Mouse (Mus musculus): Measurements from ENCODE around the gene Mtf2. TPM values are rescaled to one million over a fixed set of nuclear protein-coding genes. Genes with fewer than 3 reads are reported as not detected.
"Not testable (repeated sequence)": the region's sequence is repeated elsewhere in the genome, so short reads cannot be mapped to it uniquely, and the experiment has no call there.

Gene Mtf2
- polyA plus RNA-seq (2015; fragmentation: Nextera tagmentation; extraction: Ambion mirVana), result 21.7 and 22.8 TPM in 2 replicates

GRCm38 (mm10) chr5:108065465-108066411, at the start of gene Mtf2:
Gene Mtf2 (plus strand): TSS chr5:108065674.
- H3K4me1 ChIP-seq (ENCODE audit: insufficient read depth), result no peaks in the 10 kb centered on the region
- peak within 1 kb of the TSS; percentile 96 for H3K9ac ChIP-seq (replicated peaks)
- peaks cover 7% of the 10 kb centered on the region for H3K36me3 ChIP-seq (replicated peaks; ENCODE audit: insufficient read depth, low read length)
- ATAC-seq (peak; percentile 98), DNase-seq (peak; percentile 96)
- H3K4me2 ChIP-seq (ENCODE audit: low read depth, low read length), result peak within 1 kb of the TSS; percentile 88
- H3K27ac ChIP-seq (ENCODE audit: low read depth), result peak within 1 kb of the TSS; percentile 93
- peak within 1 kb of the TSS; percentile 85 for H3K4me3 ChIP-seq (ENCODE audit: low read depth, low read length)
- under 1% methylated on average over 59 of the region's 59 CpGs for WGBS (ENCODE audit: insufficient replicate concordance)
- TF ChIP-seq CTCF (IDR thresholded peaks at IDR 0.05; ENCODE audit: low read depth) (peak; percentile 26; the same call in 1 of the 2 replicates), EP300 (IDR thresholded peaks at IDR 0.05; ENCODE audit: low read depth) (peak; percentile 43; the same call in 1 of the 2 replicates)
- no peaks in the 10 kb centered on the region for H3K9me3 ChIP-seq (ENCODE audit: low read length)
- no peaks in the 10 kb centered on the region for H3K27me3 ChIP-seq (ENCODE audit: insufficient read depth, low read length)

- 88% methylated on average over 2 of the region's 2 CpGs for WGBS (ENCODE audit: insufficient replicate concordance)
- ATAC-seq (no peak), DNase-seq (no peak)
- no peak overlapping the region for H3K9ac ChIP-seq (replicated peaks)
- no peaks in the 10 kb centered on the region for H3K9me3 ChIP-seq (ENCODE audit: low read length)
- no peak overlapping the region for H3K4me3 ChIP-seq (ENCODE audit: low read depth, low read length)
- no peak overlapping the region for H3K27ac ChIP-seq (ENCODE audit: low read depth)
- no peak overlapping the region for H3K4me2 ChIP-seq (ENCODE audit: low read depth, low read length)
- H3K36me3 ChIP-seq (replicated peaks; ENCODE audit: insufficient read depth, low read length), result no peaks in the 10 kb centered on the region
- H3K27me3 ChIP-seq (ENCODE audit: insufficient read depth, low read length), result no peaks in the 10 kb centered on the region
- H3K4me1 ChIP-seq (ENCODE audit: insufficient read depth), result no peaks in the 10 kb centered on the region
- no peak for TF ChIP-seq CTCF (IDR thresholded peaks at IDR 0.05; ENCODE audit: low read depth)
- no peak for TF ChIP-seq EP300 (IDR thresholded peaks at IDR 0.05; ENCODE audit: low read depth)
Measured at GRCm38 (mm10) chr5:108017232-108017631, 48.2 kb upstream of the Mtf2 start.

GRCm38 (mm10) chr5:108019367-108019766, 46.1 kb upstream of the Mtf2 start:
- WGBS (ENCODE audit: insufficient replicate concordance), result 13% methylated on average over 2 of the region's 2 CpGs
- ATAC-seq (no peak), DNase-seq (no peak)
- TF ChIP-seq CTCF (IDR thresholded peaks at IDR 0.05; ENCODE audit: low read depth), result 0 out of 2 replicates have a peak, but pooled peaks have one; percentile 17
- no peak for TF ChIP-seq EP300 (IDR thresholded peaks at IDR 0.05; ENCODE audit: low read depth)
- Histone ChIP-seq H3K9me3 (ENCODE audit: low read length) (no peaks in the 10 kb centered on the region), H3K36me3 (replicated peaks; ENCODE audit: insufficient read depth, low read length) (no peaks in the 10 kb centered on the region), H3K4me1 (ENCODE audit: insufficient read depth) (no peaks in the 10 kb centered on the region), H3K27me3 (ENCODE audit: insufficient read depth, low read length) (no peaks in the 10 kb centered on the region), H3K4me3 (ENCODE audit: low read depth, low read length) (no peak overlapping the region), H3K27ac (ENCODE audit: low read depth) (no peak overlapping the region), H3K9ac (replicated peaks) (no peak overlapping the region), H3K4me2 (ENCODE audit: low read depth, low read length) (no peak overlapping the region)

GRCm38 (mm10) chr5:108021346-108021745, 44.1 kb upstream of the Mtf2 start:
- no peak overlapping the region for H3K27ac ChIP-seq (ENCODE audit: low read depth)
- DNase-seq (no peak), ATAC-seq (no peak)
- no peak overlapping the region for H3K9ac ChIP-seq (replicated peaks)
- no peak overlapping the region for H3K4me2 ChIP-seq (ENCODE audit: low read depth, low read length)
- H3K4me3 ChIP-seq (ENCODE audit: low read depth, low read length), result no peak overlapping the region
- H3K36me3 ChIP-seq (replicated peaks; ENCODE audit: insufficient read depth, low read length), result no peaks in the 10 kb centered on the region
- no peaks in the 10 kb centered on the region for H3K4me1 ChIP-seq (ENCODE audit: insufficient read depth)
- TF ChIP-seq CTCF (IDR thresholded peaks at IDR 0.05; ENCODE audit: low read depth) (no peak), EP300 (IDR thresholded peaks at IDR 0.05; ENCODE audit: low read depth) (no peak)
- WGBS (ENCODE audit: insufficient replicate concordance), result 72% methylated on average over 3 of the region's 3 CpGs
- no peaks in the 10 kb centered on the region for H3K9me3 ChIP-seq (ENCODE audit: low read length)
- H3K27me3 ChIP-seq (ENCODE audit: insufficient read depth, low read length), result no peaks in the 10 kb centered on the region

GRCm38 (mm10) chr5:108028230-108028629, 37.2 kb upstream of the Mtf2 start:
- Histone ChIP-seq H3K27me3 (ENCODE audit: insufficient read depth, low read length) (no peaks in the 10 kb centered on the region), H3K4me1 (ENCODE audit: insufficient read depth) (no peaks in the 10 kb centered on the region), H3K4me2 (ENCODE audit: low read depth, low read length) (no peak overlapping the region), H3K27ac (ENCODE audit: low read depth) (no peak overlapping the region), H3K4me3 (ENCODE audit: low read depth, low read length) (no peak overlapping the region), H3K9ac (replicated peaks) (no peak overlapping the region), H3K9me3 (ENCODE audit: low read length) (no peaks in the 10 kb centered on the region), H3K36me3 (replicated peaks; ENCODE audit: insufficient read depth, low read length) (no peaks in the 10 kb centered on the region)
- WGBS (ENCODE audit: insufficient replicate concordance), result 89% methylated on average over 4 of the region's 4 CpGs
- no peak for DNase-seq
- TF ChIP-seq EP300 (IDR thresholded peaks at IDR 0.05; ENCODE audit: low read depth) (no peak), CTCF (IDR thresholded peaks at IDR 0.05; ENCODE audit: low read depth) (no peak)
- ATAC-seq, result no peak

GRCm38 (mm10) chr5:108028797-108029536, 36.5 kb upstream of the Mtf2 start:
- H3K4me2 ChIP-seq (ENCODE audit: low read depth, low read length), result 0 out of 2 replicates have a peak overlapping the region, but pooled peaks have one; percentile 5
- H3K27ac ChIP-seq (ENCODE audit: low read depth); H3K36me3 ChIP-seq (replicated peaks; ENCODE audit: insufficient read depth, low read length); H3K27me3 ChIP-seq (ENCODE audit: insufficient read depth, low read length); H3K9me3 ChIP-seq (ENCODE audit: low read length); H3K4me3 ChIP-seq (ENCODE audit: low read depth, low read length); H3K4me1 ChIP-seq (ENCODE audit: insufficient read depth); H3K9ac ChIP-seq (replicated peaks): not testable (repeated sequence)
- ATAC-seq, result peak; percentile 96
- peak; percentile 40 for DNase-seq
- WGBS (ENCODE audit: insufficient replicate concordance), result 82% methylated on average over 7 of the region's 7 CpGs

Measured in liver, postnatal 0 days (tissue).